Mouse (Mus musculus) liver, embryonic 14.5 days (tissue): ENCODE measurements around the gene Klf5.

Experiments used
- CTCF ChIP-seq: IDR thresholded peaks from 2 replicates; pipeline ENCODE4 v1.5.1; 2016; ENCODE audit warnings: antibody characterized with exemption, low read depth, control low read depth
- EP300 ChIP-seq: IDR thresholded peaks from 2 replicates; pipeline ENCODE4 v1.6.1; 2016; ENCODE audit warnings: antibody characterized with exemption, low read depth

DNA sequence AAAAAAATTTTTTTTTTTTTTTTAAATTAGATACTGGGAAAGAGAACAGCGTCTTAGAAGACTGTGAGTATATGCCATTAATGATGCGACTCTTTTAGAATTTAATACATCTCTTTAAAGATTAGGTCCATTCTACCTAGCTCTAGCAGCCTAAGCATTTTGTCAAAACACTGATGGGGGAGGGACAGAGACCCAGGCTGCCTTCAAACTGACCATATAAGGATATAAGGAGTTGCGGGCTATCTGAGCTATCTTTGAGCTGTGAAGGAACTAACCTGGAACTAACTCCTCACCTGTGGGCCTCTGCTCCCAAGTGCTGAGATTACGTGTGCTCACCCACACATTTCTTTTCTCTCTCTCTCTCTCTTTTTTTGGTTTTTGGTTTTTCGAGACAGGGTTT, 6.3 kb upstream of the Klf5 start:
- TF ChIP-seq CTCF (no peak), EP300 (no peak)
